Mouse (Mus musculus): ENCODE data around the gene Got2.

DNA sequence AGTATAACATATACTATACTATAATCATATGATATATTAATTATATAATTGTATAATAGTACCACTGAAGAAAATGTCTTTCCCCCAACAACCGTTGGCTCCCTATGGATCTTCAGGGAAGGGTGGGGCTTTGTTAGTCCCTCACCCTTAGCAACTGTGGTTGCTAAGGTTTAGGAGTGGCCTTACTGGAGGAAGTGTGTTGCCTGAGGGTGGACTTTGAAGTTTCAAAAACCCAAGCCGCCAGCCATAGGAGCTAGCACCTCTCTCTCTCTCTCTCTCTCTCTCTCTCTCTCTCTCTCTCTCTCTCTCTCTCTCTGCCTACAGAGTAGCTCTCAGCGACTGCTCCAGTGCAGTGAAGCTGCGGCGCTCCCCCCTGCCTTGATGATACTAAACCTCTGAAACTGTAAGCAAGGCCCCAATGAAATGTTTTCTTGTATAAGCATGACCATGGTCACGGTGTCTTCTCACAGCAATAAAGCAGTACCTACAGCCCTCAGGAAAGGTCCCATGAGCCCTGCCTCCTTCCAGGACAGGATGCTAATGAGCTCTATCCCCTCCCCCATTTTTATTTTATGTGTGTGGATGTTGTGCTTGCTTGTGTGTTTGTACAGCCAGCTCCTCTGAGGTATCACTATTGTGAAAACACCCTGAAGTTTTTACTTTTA, 72.2 kb downstream of the Got2 start:
- TF ChIP-seq CTCF (IDR thresholded peaks at IDR 0.05; ENCODE audit: borderline replicate concordance, extremely low read depth, insufficient read depth, insufficient read length): no peak
- TF ChIP-seq POLR2A (IDR thresholded peaks at IDR 0.05; ENCODE audit: borderline replicate concordance, extremely low read depth, insufficient read depth, insufficient read length, poor library complexity, severe bottlenecking): no peak

Measured in brain, embryonic 14.5 days (tissue).